Comparison of ENCODE assay signal across 9 mouse cellular contexts in genomic region chr12:104473492-104473891, GRCm38 (mm10). TPM values are rescaled to one million over a fixed set of nuclear protein-coding genes. Genes with fewer than 3 reads are reported as not detected.
DNase-seq lines count a peak whose midpoint lies in the region; ATAC-seq and TF ChIP-seq lines count a peak whose summit lies in the region.
"Had no signal": no experiment of that assay in that cellular context is flagged by ENCODE, and none has a peak within 500 bp of the region (broad histone marks: within the 10 kb centered on the region; RNA-seq: fewer than 3 reads in every experiment).

No protein-coding gene starts in this region.

- no peaks in the 10 kb centered on the region for H3K9me3 ChIP-seq in forebrain, embryonic 15.5 days
- H3K9me3 ChIP-seq in limb, embryonic 14.5 days (ENCODE audit: control insufficient read depth, low read length), result no peaks in the 10 kb centered on the region

- H3K9ac ChIP-seq in forebrain, embryonic 15.5 days (replicated peaks), result no peak overlapping the region
- peak overlapping the region; percentile 82; the same call in 1 of the 2 replicates for H3K9ac ChIP-seq in limb, embryonic 14.5 days (ENCODE audit: low read depth, low read length, severe bottlenecking)

- no peak for TF ChIP-seq POLR2A in limb, embryonic 14.5 days (IDR thresholded peaks at IDR 0.05; ENCODE audit: borderline replicate concordance, extremely low read depth, insufficient read depth, insufficient read length)

- no peaks in the 10 kb centered on the region for H3K36me3 ChIP-seq in forebrain, embryonic 15.5 days
- no peaks in the 10 kb centered on the region for H3K36me3 ChIP-seq in limb, embryonic 14.5 days (ENCODE audit: control insufficient read depth, insufficient read depth, low read length)

- under 1% methylated on average over 17 of the region's 18 CpGs for WGBS in forebrain, embryonic 15.5 days
- under 1% methylated on average over 16 of the region's 18 CpGs for WGBS in limb, embryonic 14.5 days

- ATAC-seq in forebrain, embryonic 15.5 days (replicated peaks), result no peak
- no peak for ATAC-seq in limb, embryonic 14.5 days (ENCODE audit: low FRiP score, low read depth)

- H3K4me2 ChIP-seq in forebrain, embryonic 15.5 days (replicated peaks), result peak overlapping the region; percentile 83
- peak overlapping the region; percentile 88 for H3K4me2 ChIP-seq in limb, embryonic 14.5 days (replicated peaks; ENCODE audit: low read depth, low read length, severe bottlenecking)

- intact Hi-C loops in left cerebral cortex, postnatal 14 days (cut with DNase I), result no loop called here

- peaks cover 36% of the 10 kb centered on the region for H3K4me1 ChIP-seq in forebrain, embryonic 15.5 days
- 0 out of 2 replicates have a peak, but pooled peaks cover under 1% of the 10 kb centered on the region for H3K4me1 ChIP-seq in limb, embryonic 14.5 days (ENCODE audit: control insufficient read depth, insufficient read depth, low read length)

- peaks cover 83% of the 10 kb centered on the region for H3K27me3 ChIP-seq in forebrain, embryonic 15.5 days
- peaks cover 84% of the 10 kb centered on the region for H3K27me3 ChIP-seq in limb, embryonic 14.5 days (ENCODE audit: control insufficient read depth, insufficient read depth, low read length)

- no peak overlapping the region for H3K27ac ChIP-seq in forebrain, embryonic 15.5 days (replicated peaks)
- 0 out of 2 replicates have a peak overlapping the region, but pooled peaks have one; percentile 64 for H3K27ac ChIP-seq in limb, embryonic 14.5 days (replicated peaks; ENCODE audit: low read depth, low read length)

- peak; percentile 22 for DNase-seq in kidney, postnatal 10 days
- DNase-seq in kidney, postnatal 14 days, result no peak
- no peak for DNase-seq in limb, embryonic 14.5 days (ENCODE audit: low spot score)
- DNase-seq in retina, embryonic 14.5 days (ENCODE audit: low spot score), result peak; percentile 37
- DNase-seq in left cerebral cortex, postnatal 14 days (ENCODE audit: low spot score in 2 of 2), result no peak
- DNase-seq in gastrocnemius, adult 18-20 months (ENCODE audit: low spot score), result no peak
- no peak for DNase-seq in right cerebral cortex, postnatal 10 days (ENCODE audit: low spot score in 2 of 2)

- H3K4me3 ChIP-seq in forebrain, embryonic 15.5 days, result peak overlapping the region; percentile 44
- peak overlapping the region; percentile 60 for H3K4me3 ChIP-seq in limb, embryonic 14.5 days (replicated peaks; ENCODE audit: low read length)

RNA-seq across cellular contexts. Expression of gene Gsc, which starts 0.4 kb away (rescaled TPM):
- 0.19 and 0.75 TPM in 2 replicates for polyA plus RNA-seq in forebrain, embryonic 15.5 days (2015; fragmentation: Nextera tagmentation; extraction: Ambion mirVana)
- 17.7 and 26.3 TPM in 2 replicates for polyA plus RNA-seq in limb, embryonic 14.5 days (2012; rRNA removed)
- polyA plus RNA-seq in limb, embryonic 14.5 days (2014; fragmentation: Nextera tagmentation; extraction: Ambion mirVana), result 9.7 and 11.3 TPM in 2 replicates
- not detected for total RNA-seq in left cerebral cortex, postnatal 14 days (2021)
- not detected for total RNA-seq in gastrocnemius, adult 18-20 months (2021)
- total RNA-seq: MEL had no signal

Comparison
In these comparisons a context has a peak if more than half of its experiments do, and no peak if none do; other contexts are left out.
1. DNase-seq: peak in kidney, postnatal 10 days (single experiment) and retina, embryonic 14.5 days (single experiment); none in kidney, postnatal 14 days (single experiment), limb, embryonic 14.5 days (single experiment), left cerebral cortex, postnatal 14 days (0 of 2), gastrocnemius, adult 18-20 months (single experiment) and right cerebral cortex, postnatal 10 days (0 of 2).